Mouse (Mus musculus): Measurements from ENCODE around the gene Amy2a5.
"Not testable (repeated sequence)": the region's sequence is repeated elsewhere in the genome, so short reads cannot be mapped to it uniquely, and the experiment has no call there.

The Amy2a5 gene

DNA sequence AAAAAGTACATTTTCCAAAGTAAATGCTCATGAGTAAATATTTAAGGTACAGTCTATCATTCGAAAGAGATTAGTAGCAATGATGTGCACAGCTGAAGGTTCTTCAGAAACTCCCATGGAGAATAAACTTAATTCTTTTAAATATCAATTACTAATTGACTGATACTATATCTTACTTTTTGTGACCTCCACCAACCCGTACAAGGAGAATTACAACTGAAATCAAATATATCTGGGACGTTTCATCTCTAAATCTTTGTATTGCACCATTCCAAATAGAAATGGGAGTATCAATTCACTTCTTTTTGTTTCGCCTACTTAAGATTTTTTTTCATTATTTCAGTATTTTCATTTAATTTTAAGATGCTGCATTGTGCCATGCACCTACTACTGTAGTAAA lies at the start of gene Amy2a5:
Gene Amy2a5 (minus strand): TSS at position 101 of the 400 bp plus-strand sequence.
- DNase-seq (ENCODE audit: low read depth, low spot score), result not testable (repeated sequence)

DNA sequence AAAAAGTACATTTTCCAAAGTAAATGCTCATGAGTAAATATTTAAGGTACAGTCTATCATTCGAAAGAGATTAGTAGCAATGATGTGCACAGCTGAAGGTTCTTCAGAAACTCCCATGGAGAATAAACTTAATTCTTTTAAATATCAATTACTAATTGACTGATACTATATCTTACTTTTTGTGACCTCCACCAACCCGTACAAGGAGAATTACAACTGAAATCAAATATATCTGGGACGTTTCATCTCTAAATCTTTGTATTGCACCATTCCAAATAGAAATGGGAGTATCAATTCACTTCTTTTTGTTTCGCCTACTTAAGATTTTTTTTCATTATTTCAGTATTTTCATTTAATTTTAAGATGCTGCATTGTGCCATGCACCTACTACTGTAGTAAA lies 32.7 kb upstream of the Amy2a5 start, which contains the start of gene Amy2a4:
Gene Amy2a4 (minus strand): TSS at position 101 of the 400 bp plus-strand sequence.
- DNase-seq (ENCODE audit: low read depth, low spot score), result not testable (repeated sequence)

DNA sequence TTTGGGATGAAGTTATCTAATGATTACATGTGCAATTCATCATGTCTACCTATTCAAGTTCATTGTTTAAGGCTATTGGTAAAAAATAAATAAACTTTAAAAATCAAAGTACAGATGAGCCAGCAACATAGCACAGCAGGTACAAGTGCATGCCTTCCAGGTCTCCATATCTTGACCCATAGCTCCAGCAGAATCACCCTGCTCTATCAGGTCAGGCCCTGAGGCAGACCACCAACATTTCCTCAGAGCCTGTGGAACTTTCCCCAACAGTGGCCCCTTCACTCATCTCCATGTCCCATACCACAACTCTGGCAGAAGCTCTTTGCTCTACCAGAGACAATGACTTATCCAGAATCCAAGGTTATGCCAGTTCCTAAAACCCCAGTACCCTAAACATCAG lies 21.6 kb upstream of the Amy2a5 start:
- DNase-seq (ENCODE audit: low read depth, low spot score), result not testable (repeated sequence)

DNA sequence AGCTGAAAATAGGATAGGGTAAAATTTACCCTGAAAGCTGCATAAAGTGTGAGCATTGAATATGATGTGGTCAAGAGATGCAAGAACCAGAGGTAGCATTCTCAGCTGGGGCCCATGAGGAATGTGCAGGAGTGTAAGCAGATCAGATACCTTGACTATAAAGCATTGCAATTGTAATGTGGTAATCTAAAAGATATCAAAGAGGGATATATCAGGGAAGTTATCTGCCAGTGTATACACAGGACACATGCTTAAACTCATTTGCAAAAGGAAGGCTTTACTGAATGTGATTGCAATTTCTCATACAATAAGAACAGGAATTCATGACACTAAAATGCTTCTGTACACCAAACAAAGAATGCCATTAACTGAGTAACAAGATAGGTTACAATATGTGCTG lies 20.9 kb upstream of the Amy2a5 start:
- not testable (repeated sequence) for DNase-seq (ENCODE audit: low read depth, low spot score)

DNA sequence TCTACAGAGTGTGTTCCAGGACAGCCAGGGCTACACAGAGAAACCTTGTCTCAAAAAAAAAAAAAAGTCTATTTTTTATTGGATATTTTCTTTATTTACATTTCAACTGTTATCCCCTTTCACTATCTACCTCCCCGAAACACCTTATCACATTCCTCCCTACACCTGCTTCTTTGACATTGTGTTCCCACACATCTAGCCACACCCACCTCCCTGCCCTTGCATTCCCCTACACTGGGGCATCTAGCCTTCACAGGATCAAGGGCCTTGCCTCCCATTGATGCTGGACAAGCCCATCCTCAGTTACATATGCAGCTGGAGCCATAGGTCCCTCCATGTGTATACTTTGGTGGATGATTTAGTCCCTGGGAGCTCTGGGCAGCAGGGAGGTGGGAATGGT lies 31.5 kb downstream of the Amy2a5 start:
- DNase-seq (ENCODE audit: low read depth, low spot score), result no peak

Measured in A20 (cell line).